Mouse (Mus musculus) CD4-positive helper T cell, adult 2 months (primary cell): Measurements from ENCODE around the gene Cadm1.

Experiments
- DNase-seq: peaks from one replicate; pipeline ENCODE4 v3.0.0-alpha.2; 2012; ENCODE audit warnings: low read depth, missing footprints, low spot score

The Cadm1 gene

DNA sequence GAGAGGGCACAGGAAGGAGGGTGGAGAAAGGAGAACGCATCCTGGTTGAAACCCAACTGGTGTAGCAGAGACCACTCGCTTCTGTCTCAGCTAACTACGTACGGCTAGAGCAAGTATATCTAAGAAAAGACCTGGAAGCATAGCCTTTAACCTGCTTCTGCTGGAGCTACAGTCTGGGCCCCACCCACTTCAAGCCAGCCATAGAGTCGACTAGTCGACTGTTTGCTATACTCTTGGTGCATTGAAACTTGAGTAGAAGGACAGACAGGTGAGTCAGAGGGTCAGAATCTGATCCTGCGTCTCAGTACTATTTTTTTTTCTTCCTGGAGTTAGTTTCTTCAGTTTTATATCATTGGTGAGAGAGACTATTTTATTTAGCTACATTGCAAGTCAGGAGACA, 78.5 kb downstream of the Cadm1 start:
- no peak for DNase-seq

DNA sequence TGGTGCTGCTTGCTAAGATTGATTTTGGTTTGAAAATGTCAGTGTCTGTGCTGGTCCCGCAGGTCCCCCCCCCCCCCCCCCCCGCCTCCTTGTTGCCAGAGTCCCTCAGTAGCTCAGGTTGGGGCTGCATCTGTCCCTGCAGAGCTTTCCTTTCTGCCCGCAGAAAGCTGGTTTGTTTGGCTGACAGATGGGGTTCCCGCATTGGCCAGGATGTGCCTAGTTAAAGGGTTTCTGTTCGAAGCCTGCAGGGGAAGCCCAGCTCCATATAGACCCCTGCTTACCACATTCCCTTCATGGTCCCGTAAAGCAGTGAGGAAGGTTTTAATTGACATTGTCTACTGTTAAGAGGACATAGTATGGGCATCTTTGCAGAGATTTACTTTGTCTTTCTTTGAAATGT, 78.9 kb downstream of the Cadm1 start:
- DNase-seq = no peak

DNA sequence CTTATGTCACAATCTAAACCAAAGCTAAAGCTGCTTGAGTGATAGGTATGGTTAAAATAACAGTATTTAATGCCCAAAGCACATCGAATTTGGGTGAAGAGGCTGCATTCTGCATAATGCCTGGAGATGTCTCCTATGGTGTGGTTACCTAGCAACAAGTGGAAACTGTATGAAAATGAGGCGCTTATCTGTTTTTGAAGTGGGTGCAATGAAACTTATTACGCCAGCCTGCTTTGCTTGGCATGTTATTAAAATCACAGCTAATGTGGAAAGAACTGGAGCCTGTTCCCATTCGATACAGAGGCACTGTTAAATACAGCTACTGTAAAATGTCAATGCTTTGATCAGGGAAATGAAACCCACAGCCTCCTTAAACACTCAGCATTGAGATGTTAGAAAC, 79.5 kb downstream of the Cadm1 start:
- no peak for DNase-seq

DNA sequence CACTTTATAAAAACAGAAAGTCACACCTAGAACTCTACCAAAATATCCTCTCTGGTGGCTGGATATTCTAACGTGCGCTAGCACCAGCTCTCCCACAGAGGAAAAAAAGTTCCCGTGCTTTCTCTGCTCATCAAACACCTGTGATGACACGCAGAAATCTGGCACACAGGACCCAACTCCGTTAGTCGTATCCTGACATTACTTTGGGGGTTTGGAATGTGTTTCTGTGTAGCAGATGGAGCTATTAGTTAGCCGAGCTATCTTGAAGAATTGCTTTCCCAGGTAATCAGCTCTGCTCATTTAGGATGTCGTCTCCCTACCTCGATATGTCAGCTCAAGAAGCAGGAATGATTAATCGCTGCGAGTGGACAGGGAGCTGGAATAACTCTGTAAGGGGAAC, 80.3 kb downstream of the Cadm1 start:
- DNase-seq = no peak

DNA sequence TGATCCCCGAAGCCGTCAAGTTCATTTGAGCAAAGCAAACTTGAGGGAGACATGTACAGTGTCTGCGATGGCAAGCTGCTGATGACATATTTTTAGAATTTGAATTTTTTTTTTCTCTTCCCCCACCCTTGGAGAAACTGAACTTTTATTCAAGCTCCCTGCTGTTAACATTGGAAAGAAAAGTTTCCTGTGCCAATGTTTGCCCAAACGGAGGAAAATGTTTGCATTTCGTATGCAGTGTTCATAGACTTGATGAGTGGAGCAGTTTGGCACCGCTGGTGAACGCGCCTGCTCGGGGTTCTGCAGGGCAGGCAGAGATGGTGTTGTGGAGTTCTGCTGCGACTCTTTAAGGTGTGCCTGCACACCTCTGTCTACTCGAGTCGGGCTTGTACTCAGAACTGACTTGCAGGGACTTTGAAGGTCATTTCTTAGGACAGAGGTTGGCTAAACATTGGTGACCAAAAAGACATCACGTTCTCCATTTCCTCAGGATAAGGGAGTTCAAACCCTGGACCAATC, 83.0 kb downstream of the Cadm1 start:
- no peak for DNase-seq

DNA sequence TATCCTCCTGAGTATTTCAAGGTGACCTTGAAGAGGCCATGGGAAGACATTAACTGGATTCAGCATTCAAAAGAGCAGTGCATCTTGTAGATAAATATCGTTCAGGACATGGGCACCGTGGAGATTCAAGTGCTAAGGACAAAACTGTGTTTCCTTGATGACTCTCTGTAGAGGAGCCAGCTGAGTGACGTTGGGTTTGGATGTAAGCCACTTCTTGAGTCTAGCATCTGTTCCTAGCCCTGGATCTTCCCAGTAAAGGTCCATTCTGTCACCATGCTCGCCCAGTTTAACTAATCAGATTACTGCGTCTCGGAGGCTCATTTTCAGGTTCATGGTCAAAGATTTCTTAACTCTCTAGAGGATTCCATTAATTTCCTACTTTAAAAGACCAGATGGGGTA, 85.1 kb downstream of the Cadm1 start:
- no peak for DNase-seq

DNA sequence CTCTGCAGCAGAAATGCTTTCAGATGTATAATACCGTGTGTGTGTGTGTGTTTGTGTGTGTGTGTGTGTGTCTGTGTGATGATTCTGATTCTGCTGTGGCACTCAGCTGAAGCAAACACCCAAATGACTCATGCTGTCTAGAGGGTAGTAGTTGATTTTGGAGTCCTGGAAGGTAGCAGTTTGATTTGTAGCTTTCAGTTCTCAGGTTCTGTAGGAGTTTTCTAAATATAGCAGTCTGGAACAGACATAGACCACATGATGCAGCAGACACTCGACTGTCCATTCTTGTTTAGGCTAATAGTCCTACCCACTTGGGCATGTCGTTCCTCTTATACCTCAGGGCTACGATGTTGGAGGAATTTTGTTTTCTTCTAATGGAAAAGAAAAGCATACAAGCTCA, 86.4 kb downstream of the Cadm1 start:
- no peak for DNase-seq

DNA sequence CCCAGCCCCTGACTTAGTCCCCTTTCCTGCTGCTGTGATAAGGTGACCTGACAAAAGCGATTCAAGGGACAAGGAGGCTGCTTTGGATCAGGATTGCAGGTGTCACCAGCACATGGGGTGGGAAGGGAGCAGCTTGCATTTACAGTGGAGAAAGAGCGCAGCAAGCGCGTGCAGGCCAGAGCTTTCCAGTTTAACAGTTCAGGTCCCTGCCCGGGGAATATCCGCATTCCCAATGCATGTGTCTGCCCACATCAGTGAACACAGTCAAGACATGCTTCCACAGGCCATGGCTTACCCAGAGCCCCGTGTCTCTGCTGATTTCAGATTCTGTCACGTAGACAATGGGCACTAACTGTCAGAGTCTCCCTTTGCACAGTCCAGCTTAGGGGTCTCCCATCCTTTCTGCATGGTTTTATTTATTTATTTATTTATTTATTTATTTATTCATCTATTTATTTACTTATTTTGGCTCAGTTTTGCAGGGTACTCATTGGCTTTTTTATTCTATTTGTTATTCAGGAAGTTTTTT, 89.6 kb downstream of the Cadm1 start:
- DNase-seq = no peak

DNA sequence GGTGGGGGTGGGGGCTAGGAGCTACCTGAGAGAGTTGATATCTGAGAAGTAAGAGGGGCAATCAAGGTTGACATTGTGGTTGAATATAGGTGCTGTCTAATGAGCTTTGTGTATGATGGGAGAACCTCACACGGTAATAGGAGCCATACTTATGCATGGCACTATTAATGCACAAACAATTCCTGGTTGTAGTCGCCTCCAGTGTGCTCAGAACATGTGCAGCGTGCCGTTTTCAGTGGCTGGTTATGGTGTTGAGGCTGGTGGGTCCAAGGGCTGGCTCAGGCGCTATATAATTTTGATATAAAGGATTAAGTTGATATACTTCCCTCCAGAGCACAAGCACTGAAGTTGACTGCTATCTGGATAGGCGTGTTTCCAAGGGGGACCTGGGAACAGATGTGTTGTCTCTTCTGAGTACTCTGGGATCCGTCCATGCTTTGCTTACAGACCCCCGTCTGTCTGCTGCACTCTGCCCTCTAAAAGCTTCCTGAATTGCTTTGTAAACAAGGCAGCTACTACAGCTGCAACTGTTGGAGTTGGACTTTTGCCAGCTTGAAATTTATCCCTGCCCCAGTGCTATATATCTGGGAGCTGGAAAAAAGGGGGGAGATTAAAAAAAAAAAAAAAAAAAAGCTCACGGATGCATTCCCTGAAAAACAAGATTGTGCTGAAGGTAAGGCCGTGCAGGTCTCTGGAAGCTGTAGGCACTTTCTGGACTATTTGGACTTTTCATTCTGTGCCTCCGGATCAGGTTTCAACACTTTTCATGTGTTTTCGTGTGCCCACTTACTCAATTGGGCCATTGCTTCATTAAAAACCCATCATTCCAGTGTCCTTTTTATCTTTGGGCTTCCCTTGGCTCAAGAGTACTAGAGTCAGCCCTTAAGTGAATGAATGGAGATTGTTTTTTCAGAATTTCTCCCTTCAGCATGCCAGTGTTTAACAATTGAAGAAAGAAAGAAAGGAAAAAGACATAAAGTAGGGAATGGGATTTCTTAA, 93.8 kb downstream of the Cadm1 start:
- DNase-seq = no peak

DNA sequence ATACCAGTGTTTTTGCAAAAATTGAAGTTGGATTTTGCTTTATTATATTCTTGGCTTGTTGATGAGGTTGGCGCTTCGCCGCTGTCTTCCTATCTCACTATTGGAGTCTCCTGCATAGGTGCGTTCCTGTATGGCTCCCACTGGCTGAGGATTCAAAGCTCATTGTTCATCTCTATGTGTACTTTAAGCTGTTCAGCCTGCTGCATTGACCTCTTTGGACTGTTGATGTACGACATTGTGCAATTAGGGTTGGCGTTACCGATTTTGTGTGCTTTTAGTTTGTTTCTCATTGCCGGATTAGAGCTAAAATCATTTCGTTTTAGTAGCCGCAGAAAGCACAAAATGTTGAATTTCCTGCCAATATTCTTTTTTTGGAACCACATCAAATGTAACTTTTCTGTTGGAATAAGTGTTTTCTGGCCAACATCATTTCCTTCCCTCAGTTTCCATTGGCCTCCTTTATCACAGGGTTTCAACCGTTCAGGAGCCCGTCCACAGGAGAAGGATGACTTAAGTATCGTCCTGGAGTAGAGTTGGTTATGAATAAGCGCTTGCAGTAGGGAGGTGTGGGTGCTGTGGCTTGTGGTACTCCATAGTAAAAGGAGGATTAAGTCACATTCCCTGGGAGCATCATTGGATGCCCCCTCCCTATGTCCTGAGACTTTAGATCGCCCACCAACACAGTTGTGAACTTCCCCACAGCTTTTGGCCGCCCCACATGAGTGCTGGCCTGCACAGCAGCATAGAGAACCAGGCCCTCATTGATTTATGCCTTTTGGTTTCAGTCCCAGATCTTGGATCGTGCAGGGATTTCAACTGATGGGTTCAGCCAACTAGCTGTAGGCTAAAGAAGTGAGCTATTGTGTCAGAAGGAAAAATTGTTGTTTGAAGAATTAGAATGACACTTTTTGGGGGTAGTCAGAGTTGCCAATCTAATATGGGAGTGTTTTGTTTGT, 94.9 kb downstream of the Cadm1 start:
- DNase-seq = no peak

DNA sequence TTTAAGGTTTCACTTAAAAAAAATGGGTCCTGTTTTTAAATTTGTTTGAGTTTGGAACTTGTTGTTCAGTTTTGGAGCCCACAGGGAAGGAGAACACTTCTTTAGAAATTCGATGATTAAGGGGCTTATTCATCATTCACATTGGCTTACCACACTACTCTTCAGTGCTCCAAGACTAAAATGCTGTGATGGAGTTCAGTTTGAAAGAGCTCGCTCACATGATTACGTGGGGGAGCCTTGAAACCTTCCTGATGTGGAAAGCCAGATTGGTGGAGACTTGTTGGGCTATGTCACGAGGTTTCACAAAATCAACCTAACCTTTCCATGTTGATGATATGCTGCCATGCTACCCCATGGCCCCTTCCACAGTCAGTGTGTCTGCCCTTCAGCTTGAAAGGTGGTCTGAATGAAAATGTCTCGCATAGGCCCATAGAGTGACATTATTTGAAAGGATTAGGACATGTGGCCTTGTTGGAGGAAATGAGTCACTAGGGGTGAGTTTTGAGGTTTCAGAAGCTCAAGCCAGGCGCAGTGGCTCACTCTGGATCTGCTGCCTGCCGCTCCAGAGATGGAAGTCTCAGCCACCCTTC, 95.7 kb downstream of the Cadm1 start:
- no peak for DNase-seq

DNA sequence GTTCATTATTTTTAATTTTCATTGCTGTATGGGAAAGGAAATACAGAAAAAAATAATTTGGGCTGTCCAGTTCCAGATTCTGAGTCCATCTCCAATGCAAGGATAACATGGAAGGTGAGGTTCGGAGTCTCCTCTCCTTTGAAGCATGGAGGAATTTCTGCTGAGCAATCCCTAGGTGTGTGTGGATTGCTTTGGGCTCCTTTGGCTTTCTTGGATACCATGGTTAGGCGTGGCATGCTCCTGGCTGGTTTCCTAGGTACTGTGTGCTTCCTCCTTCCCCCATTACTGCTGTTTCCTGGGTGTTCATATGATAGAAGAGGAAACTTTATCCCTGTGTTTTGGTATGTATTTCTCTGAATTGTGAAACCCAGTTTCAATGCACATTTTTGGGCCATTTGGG, 98.0 kb downstream of the Cadm1 start:
- no peak for DNase-seq

DNA sequence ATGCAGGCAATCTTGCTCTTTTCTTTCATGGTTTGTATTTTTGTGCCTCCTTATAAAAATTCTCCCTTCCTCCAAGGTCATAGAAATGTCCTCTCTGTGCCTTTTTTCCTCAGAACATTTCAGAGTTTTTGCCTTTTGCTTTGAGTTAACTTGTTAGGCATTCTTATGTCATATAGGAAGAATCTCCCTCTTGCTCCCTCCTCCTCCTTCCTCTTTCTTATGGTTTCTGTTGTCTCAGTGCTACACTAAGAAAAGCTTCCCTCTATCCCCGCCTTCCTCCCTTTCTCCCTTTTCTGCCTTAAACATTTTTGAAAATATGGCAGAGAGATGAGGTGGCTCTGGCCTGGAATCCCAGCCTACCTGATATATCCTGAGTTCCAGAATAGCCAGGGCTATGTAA, 98.6 kb downstream of the Cadm1 start:
- DNase-seq = no peak

DNA sequence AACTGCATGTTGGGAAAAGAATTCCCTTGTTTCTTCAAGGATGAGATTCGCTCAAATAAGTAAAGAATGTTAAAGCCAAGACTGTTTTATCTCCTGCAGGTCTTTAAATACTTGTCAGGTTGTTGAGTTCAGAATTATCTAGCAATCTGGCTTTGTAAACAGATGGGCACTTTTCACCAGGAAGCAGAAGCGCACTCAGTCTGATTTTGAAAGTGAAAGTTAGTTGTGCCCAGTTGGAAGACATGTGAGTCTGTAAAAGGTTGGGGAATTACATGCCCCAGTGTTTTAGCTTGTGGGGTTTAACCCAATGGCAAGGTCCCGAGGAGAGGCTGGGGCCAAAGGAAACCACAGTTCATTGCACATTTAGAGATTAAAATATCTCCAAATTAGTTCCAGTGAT, 104.7 kb downstream of the Cadm1 start:
- DNase-seq = no peak

DNA sequence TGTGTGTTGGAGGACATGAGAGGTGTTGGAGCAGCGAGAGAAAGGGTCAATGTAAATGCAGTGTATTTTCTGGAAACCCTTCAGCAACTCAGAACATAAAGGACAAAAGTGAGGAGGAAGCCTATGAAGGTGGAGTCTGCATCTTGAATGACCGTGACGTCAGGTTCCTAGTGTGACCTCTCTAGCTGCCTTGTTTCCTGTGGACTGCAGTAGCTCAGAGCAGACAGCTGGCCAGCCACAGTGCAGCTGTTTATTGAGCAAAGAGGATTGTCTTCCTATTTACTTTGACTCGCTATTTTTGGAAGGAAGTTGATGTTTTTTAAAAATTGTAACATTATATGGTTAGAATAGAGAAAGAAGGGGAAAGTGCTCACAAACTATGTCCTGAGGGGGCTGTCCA, 112.7 kb downstream of the Cadm1 start:
- DNase-seq = no peak

DNA sequence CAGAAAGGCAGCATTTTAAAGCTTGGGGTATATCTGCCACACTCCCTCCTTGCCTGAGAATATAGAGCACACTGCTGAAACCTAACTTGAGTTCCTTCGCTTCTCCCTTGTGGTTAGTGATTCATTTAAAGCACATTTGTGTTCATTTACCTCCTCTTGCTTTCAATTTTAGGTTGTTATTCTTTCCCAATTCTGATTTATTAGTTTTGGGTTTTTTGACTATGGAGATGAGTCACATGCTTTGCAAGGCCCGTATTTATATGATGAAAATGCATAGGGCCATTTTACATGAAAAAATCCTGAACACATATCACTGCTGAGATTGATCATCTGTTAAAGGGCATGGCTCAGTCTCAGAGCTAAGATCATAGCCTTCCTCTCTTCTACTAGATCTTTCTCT, 115.1 kb downstream of the Cadm1 start:
- DNase-seq = no peak

DNA sequence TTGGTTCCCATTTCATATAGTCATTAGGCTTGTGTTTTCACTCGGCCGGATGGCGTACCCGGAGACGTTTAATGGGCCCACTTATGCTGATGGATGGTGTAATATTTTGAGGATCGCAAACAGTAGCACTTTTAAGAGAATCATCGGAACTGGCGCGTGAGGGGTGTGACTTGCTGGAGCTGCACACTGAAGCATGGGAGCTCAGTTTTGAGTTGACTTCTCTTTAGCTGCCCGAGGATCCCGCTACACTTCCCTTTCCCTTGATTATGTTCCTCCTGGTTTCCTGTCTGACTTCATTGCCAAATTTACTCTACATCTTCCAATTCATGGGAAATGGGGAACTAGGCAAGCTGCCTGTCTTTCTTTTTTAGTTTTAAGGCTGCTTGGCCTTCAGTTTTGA, 121.5 kb downstream of the Cadm1 start:
- DNase-seq = no peak

DNA sequence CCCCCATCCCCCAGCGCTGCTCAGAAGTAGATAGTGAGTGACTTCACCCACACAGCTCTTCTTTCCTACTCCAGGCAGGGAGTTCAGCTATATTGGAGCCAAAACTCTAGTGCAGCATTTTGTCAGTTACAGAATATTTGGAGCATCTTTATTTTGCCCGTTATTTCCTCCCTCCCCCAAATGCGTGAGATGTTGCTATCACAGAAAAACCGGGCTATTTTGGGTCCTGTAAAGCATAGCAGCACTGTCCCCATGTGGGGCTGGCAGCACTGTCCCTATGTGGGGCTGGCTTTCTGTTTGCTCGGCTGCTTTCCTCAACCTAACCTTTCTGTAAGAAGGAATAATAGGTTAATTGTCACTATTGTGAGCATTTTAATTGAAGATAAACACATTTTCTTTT, 122.2 kb downstream of the Cadm1 start:
- no peak for DNase-seq

DNA sequence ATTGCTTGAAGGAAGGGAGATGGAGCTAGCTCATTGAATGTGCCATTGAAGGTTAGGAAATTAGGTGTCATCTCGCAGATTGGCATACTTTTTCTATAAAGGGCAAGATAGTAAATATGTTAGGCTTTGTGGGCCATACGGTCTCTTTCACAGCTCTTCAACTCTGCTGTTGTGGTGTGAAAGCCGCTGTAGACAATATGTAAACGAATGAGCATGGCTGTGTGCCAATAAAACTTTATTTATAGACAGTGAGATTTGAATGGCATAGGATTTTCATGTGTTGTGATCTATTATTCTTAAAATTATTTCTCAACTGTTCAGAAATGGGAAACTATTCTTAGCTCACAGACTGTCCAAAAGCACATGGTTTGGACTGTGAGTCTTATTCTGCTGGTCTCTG, 123.0 kb downstream of the Cadm1 start:
- no peak for DNase-seq

DNA sequence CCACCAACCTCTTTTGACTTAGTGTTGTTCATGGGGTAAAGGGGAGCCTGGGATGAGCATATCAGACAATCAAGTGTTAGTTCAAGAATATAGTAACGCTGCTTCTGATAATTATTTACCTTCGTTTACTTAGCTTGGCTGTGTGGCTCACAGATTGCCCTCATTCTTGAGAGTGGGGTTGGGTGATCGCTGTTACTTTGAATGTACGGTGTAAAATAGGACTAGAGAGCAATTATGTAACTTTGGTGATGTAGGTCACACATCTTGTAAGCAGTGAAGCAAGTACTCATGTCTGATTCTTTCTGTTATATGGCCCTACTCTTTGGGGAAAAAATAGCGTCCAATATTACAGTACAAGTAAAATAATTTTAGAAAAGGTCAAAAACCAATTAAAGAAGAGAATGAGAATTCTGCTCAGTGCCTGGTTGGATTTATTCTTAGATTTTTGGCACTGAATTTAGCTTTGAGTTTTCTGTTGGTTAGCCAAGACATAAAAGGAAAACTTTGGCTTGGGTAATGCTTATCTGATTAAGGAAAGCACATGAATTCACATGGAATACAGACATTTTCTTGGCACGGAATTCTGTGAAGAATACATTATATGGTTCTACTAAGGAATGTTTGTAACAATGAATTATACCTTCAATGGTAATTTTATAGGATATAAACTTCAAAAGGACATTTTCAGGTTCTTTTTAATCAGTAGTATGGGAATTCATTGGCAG, 129.6 kb downstream of the Cadm1 start:
- DNase-seq = no peak

DNA sequence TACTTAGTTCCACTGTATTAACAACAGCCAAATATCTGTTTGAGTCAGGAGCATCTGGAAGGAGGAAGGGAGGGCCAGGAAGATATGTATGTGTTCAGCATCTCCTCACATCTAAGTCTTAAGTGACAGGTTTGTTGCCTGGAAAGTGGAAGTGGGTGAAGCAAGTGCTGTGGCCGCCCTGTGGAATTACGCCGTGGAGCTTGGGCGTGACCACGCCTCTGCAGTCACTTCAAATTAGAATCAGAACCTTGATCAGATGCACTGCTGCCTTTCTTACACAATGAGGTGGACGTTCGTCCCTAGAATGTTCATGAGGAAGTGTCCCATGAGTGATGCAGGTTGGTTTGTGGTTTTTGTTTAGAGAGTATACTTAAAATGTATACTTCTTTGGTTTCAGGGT, 131.6 kb downstream of the Cadm1 start:
- DNase-seq = no peak
